Mouse (Mus musculus): ENCODE data around the gene Ifrd1. TPM values are rescaled to one million over a fixed set of nuclear protein-coding genes. Genes with fewer than 3 reads are reported as not detected.

The Ifrd1 gene
- polyA plus RNA-seq, 1 experiment from 2014 or later: 92.3 TPM

- H3K4me1 ChIP-seq (ENCODE audit: control insufficient read depth, insufficient read depth, low read length): peaks cover 1% of the 10 kb centered on the region
- H3K9me3 ChIP-seq (replicated peaks; ENCODE audit: control insufficient read depth, low read length): no peaks in the 10 kb centered on the region
- peaks cover 42% of the 10 kb centered on the region for H3K36me3 ChIP-seq (ENCODE audit: control insufficient read depth, insufficient read depth, low read length)
- no peak overlapping the region for H3K4me2 ChIP-seq (ENCODE audit: low read depth, low read length)
- no peak overlapping the region for H3K4me3 ChIP-seq (replicated peaks; ENCODE audit: low read length)
- no peak overlapping the region for H3K27ac ChIP-seq (ENCODE audit: low read length)
- no peaks in the 10 kb centered on the region for H3K27me3 ChIP-seq (ENCODE audit: control insufficient read depth, insufficient read depth, low read length)
- 93% methylated on average over 15 of the region's 15 CpGs for WGBS
- H3K9ac ChIP-seq (ENCODE audit: low read length): no peak overlapping the region
- ATAC-seq (ENCODE audit: insufficient read depth, low FRiP score): no peak
Measured at GRCm38 (mm10) chr12:40214888-40215876, 33.1 kb downstream of the Ifrd1 start.

GRCm38 (mm10) chr12:40209049-40209448, 39.3 kb downstream of the Ifrd1 start:
- Histone ChIP-seq H3K27ac (ENCODE audit: low read length) (no peak overlapping the region), H3K4me3 (replicated peaks; ENCODE audit: low read length) (no peak overlapping the region), H3K36me3 (ENCODE audit: control insufficient read depth, insufficient read depth, low read length) (peaks cover 31% of the 10 kb centered on the region), H3K4me2 (ENCODE audit: low read depth, low read length) (no peak overlapping the region), H3K27me3 (ENCODE audit: control insufficient read depth, insufficient read depth, low read length) (no peaks in the 10 kb centered on the region), H3K9ac (ENCODE audit: low read length) (no peak overlapping the region), H3K9me3 (replicated peaks; ENCODE audit: control insufficient read depth, low read length) (no peaks in the 10 kb centered on the region), H3K4me1 (ENCODE audit: control insufficient read depth, insufficient read depth, low read length) (no peaks in the 10 kb centered on the region)
- 89% methylated on average over 3 of the region's 3 CpGs for WGBS
- no peak for ATAC-seq (ENCODE audit: insufficient read depth, low FRiP score)

- WGBS: 93% methylated on average over 4 of the region's 4 CpGs
- Histone ChIP-seq H3K4me2 (ENCODE audit: low read depth, low read length) (no peak overlapping the region), H3K9me3 (replicated peaks; ENCODE audit: control insufficient read depth, low read length) (no peaks in the 10 kb centered on the region), H3K36me3 (ENCODE audit: control insufficient read depth, insufficient read depth, low read length) (peaks cover 27% of the 10 kb centered on the region), H3K4me3 (replicated peaks; ENCODE audit: low read length) (no peak overlapping the region), H3K9ac (ENCODE audit: low read length) (no peak overlapping the region), H3K4me1 (ENCODE audit: control insufficient read depth, insufficient read depth, low read length) (no peaks in the 10 kb centered on the region), H3K27ac (ENCODE audit: low read length) (no peak overlapping the region), H3K27me3 (ENCODE audit: control insufficient read depth, insufficient read depth, low read length) (no peaks in the 10 kb centered on the region)
- no peak for ATAC-seq (ENCODE audit: insufficient read depth, low FRiP score)
Measured at GRCm38 (mm10) chr12:40207909-40208308, 40.4 kb downstream of the Ifrd1 start.

GRCm38 (mm10) chr12:40202161-40203035, 45.9 kb downstream of the Ifrd1 start:
- H3K4me3 ChIP-seq (replicated peaks; ENCODE audit: low read length): no peak overlapping the region
- ATAC-seq (ENCODE audit: insufficient read depth, low FRiP score): no peak
- H3K9ac ChIP-seq (ENCODE audit: low read length): no peak overlapping the region
- no peak overlapping the region for H3K4me2 ChIP-seq (ENCODE audit: low read depth, low read length)
- H3K4me1 ChIP-seq (ENCODE audit: control insufficient read depth, insufficient read depth, low read length): no peaks in the 10 kb centered on the region
- WGBS: 84% methylated on average over 7 of the region's 7 CpGs
- H3K9me3 ChIP-seq (replicated peaks; ENCODE audit: control insufficient read depth, low read length): no peaks in the 10 kb centered on the region
- no peaks in the 10 kb centered on the region for H3K27me3 ChIP-seq (ENCODE audit: control insufficient read depth, insufficient read depth, low read length)
- H3K36me3 ChIP-seq (ENCODE audit: control insufficient read depth, insufficient read depth, low read length): peaks cover 14% of the 10 kb centered on the region
- no peak overlapping the region for H3K27ac ChIP-seq (ENCODE audit: low read length)

- Histone ChIP-seq H3K9me3 (replicated peaks; ENCODE audit: control insufficient read depth, low read length) (no peaks in the 10 kb centered on the region), H3K27ac (ENCODE audit: low read length) (no peak overlapping the region), H3K27me3 (ENCODE audit: control insufficient read depth, insufficient read depth, low read length) (no peaks in the 10 kb centered on the region), H3K4me1 (ENCODE audit: control insufficient read depth, insufficient read depth, low read length) (no peaks in the 10 kb centered on the region), H3K4me3 (replicated peaks; ENCODE audit: low read length) (no peak overlapping the region), H3K4me2 (ENCODE audit: low read depth, low read length) (no peak overlapping the region), H3K9ac (ENCODE audit: low read length) (no peak overlapping the region), H3K36me3 (ENCODE audit: control insufficient read depth, insufficient read depth, low read length) (0 out of 2 replicates have a peak, but pooled peaks cover 6% of the 10 kb centered on the region)
- ATAC-seq (ENCODE audit: insufficient read depth, low FRiP score): no peak
- WGBS: 80% methylated on average over 6 of the region's 6 CpGs
Measured at GRCm38 (mm10) chr12:40200484-40201235, 47.6 kb downstream of the Ifrd1 start.

GRCm38 (mm10) chr12:40199795-40200402, 48.4 kb downstream of the Ifrd1 start:
- no peaks in the 10 kb centered on the region for H3K27me3 ChIP-seq (ENCODE audit: control insufficient read depth, insufficient read depth, low read length)
- H3K4me2 ChIP-seq (ENCODE audit: low read depth, low read length): no peak overlapping the region
- 44% methylated on average over 7 of the region's 7 CpGs for WGBS
- no peaks in the 10 kb centered on the region for H3K9me3 ChIP-seq (replicated peaks; ENCODE audit: control insufficient read depth, low read length)
- no peak for ATAC-seq (ENCODE audit: insufficient read depth, low FRiP score)
- no peaks in the 10 kb centered on the region for H3K4me1 ChIP-seq (ENCODE audit: control insufficient read depth, insufficient read depth, low read length)
- 0 out of 2 replicates have a peak, but pooled peaks cover 6% of the 10 kb centered on the region for H3K36me3 ChIP-seq (ENCODE audit: control insufficient read depth, insufficient read depth, low read length)
- H3K27ac ChIP-seq (ENCODE audit: low read length): no peak overlapping the region
- no peak overlapping the region for H3K4me3 ChIP-seq (replicated peaks; ENCODE audit: low read length)
- H3K9ac ChIP-seq (ENCODE audit: low read length): no peak overlapping the region

- Histone ChIP-seq H3K4me2 (ENCODE audit: low read depth, low read length) (no peak within 1 kb of the TSS), H3K9me3 (replicated peaks; ENCODE audit: control insufficient read depth, low read length) (no peaks in the 10 kb centered on the region), H3K36me3 (ENCODE audit: control insufficient read depth, insufficient read depth, low read length) (0 out of 2 replicates have a peak, but pooled peaks cover 6% of the 10 kb centered on the region), H3K27me3 (ENCODE audit: control insufficient read depth, insufficient read depth, low read length) (no peaks in the 10 kb centered on the region), H3K27ac (ENCODE audit: low read length) (no peak within 1 kb of the TSS), H3K9ac (ENCODE audit: low read length) (no peak within 1 kb of the TSS), H3K4me1 (ENCODE audit: control insufficient read depth, insufficient read depth, low read length) (no peaks in the 10 kb centered on the region), H3K4me3 (replicated peaks; ENCODE audit: low read length) (no peak within 1 kb of the TSS)
- 81% methylated on average over 8 of the region's 8 CpGs for WGBS
- no peak for ATAC-seq (ENCODE audit: insufficient read depth, low FRiP score)
Measured at GRCm38 (mm10) chr12:40199302-40199701, 49.0 kb downstream of the Ifrd1 start, which contains the start of gene Lsmem1. TSS of gene Lsmem1 (minus strand) at chr12:40199490.

- H3K36me3 ChIP-seq (ENCODE audit: control insufficient read depth, insufficient read depth, low read length): 0 out of 2 replicates have a peak, but pooled peaks cover under 1% of the 10 kb centered on the region
- H3K27me3 ChIP-seq (ENCODE audit: control insufficient read depth, insufficient read depth, low read length): no peaks in the 10 kb centered on the region
- no peaks in the 10 kb centered on the region for H3K9me3 ChIP-seq (replicated peaks; ENCODE audit: control insufficient read depth, low read length)
- ATAC-seq (ENCODE audit: insufficient read depth, low FRiP score): no peak
- no peak overlapping the region for H3K9ac ChIP-seq (ENCODE audit: low read length)
- H3K4me1 ChIP-seq (ENCODE audit: control insufficient read depth, insufficient read depth, low read length): no peaks in the 10 kb centered on the region
- H3K27ac ChIP-seq (ENCODE audit: low read length): no peak overlapping the region
- H3K4me3 ChIP-seq (replicated peaks; ENCODE audit: low read length): no peak overlapping the region
- 83% methylated on average over 9 of the region's 9 CpGs for WGBS
- H3K4me2 ChIP-seq (ENCODE audit: low read depth, low read length): no peak overlapping the region
Measured at GRCm38 (mm10) chr12:40198427-40198826, 49.9 kb downstream of the Ifrd1 start.

Data from stomach, embryonic 16.5 days (tissue).